Mouse (Mus musculus) thymus, postnatal 14 days (tissue): Measurements from ENCODE around the gene Fam186b.

Experiments
- DNase-seq: peaks from one replicate; pipeline ENCODE4 v3.0.0; 2021

Gene Fam186b

DNA sequence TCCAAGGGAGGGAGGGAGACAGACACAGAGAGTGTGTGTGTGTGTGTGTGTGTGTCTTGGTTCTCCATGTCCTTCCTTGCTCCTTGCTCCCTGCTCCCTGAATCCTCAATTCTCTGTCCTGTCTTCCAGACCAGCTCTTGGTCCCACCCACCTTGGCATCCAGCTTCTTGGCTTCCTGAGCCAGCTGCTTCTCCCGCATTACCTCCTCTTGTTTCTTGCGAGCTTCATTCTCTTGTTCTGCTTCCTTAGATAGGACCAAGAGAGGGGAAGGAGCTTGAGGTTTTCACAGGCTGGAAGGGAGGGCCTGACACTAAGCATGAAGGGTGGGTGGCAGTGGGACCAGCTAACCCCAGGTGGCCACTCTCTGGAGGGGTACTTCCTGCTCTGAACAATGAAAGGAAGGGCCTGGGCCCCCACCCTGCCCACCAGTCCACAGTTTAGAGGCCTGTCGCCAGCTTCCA is 23.8 kb upstream of the Fam186b start:
- no peak for DNase-seq

DNA sequence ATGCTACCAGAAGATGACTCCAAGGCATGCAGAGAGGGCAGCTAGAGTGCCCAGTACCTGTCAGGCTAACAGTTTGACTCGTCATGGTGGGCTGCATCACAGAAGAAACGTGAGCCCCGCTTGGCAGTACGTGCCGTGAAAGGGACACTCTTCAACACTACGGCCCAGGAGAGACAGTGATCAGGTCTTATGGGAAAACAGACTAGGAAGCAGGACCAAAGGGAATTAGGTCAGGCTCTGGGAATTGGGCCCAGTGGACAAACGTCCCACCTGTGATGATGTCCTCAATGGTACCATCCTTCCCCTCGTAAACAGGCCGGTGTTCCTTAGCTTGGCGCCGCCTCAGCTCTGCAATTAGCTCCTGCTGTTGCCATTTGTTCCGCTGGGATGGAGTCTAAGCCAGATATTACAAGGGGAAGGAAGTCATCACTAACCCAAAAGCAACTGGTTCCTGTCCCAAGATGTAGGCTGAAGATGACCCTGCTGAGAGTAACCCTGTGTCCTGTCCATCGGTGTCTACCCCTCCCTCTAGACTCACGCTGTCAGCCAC is 23.2 kb upstream of the Fam186b start:
- no peak for DNase-seq

DNA sequence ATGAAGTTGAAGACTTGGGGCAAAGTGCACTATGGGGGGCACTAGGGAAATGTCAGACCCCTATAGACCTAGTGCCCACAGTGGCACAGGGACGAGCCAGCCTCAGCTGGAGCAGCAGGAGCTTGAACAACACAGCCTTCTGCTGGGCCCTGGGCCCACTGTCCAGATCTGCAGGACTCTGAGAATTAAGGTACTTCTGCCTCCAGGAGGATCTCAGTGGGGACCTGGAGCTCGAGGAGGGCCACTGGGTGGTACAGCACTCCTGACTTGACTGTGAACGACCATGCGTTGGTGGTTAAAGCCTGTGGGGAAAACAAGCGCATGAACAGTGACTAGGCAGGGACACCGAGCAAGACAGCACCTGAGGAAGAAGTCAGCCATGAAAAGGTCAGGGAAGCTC is 22.4 kb upstream of the Fam186b start:
- no peak for DNase-seq

DNA sequence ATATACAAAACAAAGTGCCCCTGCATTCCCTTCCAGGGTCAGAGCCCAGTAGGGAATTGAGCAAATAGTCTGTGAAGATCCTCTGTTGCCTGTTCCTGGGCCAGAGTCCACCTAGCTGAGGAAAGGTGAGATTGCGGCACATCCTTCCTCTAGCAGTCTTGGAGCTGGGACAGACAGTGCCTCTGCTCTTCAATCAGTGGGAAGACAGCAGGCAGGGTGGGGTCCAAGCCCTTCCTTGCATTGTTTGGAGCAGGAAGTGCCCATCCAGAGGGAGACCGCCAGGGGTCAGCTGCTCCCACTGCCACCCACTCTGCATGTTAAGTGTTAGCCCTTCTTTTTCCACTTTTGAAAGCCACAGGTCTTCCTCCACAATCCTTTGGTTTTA is 21.6 kb upstream of the Fam186b start:
- no peak for DNase-seq

DNA sequence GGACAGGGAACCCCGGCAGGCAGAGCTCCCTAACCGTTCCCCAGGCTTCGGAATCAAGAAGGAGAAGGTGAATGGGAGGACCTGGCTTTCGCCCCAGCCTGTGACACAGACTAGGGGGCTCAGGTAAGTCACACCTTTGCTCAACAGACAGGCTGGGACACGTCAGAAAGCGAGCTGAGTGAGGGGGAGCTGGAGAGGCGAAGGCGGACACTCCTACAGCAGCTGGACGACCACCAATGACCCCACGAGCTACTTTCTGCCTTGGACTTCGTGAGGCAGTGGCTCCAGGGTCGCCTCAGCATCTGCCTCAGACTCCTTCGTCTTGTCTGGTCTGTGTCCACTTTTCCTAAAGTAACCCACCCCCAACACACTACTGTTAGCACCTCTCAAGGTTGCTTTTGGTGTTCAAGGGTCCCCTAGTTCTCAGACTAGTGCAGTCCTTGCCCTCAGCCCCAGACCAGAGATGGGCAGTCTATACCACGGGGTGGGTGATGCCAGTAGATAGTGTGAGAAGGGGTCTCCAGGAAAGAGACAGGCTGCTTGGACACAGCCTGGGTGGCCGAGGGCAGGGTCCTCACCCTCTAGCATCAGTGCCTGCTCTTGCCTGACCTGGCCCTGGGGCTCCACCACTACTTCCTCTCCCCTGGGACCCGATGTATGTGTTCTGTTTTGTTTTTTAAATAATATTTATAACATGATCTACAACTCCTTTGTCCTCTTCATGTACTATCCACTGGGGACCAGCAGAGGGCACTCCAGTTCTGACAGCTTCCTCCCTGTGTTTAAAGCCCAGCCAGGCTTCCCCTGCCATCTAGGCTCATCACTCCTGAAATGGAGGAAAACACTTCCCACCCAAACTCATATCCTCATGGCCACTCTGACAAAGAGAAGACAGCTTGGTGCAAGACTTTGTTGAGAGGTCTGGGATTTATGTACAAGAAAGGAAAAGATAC is 20.9 kb upstream of the Fam186b start:
- peak; percentile 81 for DNase-seq

DNA sequence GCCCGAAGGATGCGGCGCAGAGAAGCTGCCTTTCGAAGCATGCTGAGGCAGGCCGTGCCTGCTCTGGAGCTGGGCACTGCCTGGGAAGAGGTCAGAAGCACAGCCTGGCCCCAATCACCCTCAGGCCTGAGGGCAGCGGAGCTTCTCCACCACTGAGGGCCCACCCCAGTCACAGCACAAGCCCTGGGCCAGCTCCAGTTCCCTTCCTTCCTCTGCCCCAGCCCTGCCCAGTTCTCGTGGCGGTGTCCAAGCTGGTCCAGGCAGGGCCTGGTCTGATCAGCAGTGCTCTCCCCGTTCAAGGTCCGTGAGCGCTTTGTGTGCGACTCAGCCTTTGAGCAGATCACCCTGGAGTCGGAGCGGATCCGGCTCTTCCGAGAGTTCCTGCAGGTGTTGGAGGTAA is 19.2 kb upstream of the Fam186b start:
- DNase-seq, result no peak

DNA sequence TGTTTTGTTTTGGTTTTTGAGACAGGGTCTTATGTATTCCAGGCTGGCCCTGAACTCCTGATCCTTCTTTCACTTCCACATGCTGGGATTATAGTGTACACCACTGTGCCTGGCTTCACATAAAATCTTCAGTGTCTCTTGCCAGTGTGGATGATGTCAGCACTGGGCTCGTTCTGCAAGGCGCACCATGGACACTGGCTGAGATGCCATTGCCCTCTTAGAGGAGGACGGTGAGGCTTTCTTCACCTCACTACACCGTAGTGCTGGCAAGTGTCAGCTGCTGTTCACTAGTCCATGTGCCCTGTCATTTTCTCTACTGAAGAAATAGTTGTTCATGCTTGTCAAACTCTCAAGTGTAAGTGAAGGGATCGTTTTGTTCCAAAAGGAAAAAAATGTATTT is 14.9 kb upstream of the Fam186b start:
- DNase-seq, result no peak

DNA sequence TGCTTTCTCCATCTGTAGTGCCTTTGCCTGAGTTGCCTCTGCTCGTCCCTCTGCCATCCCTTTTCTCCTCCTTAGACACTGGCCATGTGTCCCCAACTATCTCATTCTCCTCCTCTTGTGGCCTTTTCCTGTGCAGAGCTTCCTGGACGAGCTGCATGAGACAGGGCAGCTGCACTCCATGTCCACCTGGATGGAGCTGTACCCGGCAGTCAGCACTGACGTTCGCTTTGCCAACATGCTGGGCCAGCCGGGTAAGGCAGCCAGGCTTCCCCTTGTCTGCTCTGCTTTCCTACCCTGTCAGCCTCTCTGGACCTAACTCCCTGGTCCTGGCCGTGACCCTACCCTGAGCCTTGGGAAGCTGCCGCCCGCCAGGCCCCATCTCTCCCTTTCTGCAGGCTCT is 13.9 kb upstream of the Fam186b start:
- DNase-seq, result no peak

DNA sequence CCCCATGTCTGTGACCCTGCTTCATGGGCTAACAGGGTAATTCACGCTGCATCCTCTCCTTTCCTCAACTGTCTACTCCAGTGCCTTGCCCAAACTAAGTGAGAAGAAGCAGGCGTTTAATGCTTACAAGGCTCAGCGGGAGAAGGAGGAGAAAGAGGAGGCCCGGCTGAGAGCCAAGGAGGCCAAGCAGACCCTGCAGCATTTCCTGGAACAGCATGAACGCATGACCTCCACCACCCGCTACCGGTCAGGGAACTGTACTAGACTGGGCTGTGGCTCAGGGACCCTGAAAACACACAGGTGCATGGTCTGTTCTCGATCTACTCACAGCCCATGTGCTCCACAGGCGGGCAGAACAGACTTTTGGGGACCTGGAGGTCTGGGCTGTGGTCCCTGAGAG is 11.8 kb upstream of the Fam186b start:
- no peak for DNase-seq

DNA sequence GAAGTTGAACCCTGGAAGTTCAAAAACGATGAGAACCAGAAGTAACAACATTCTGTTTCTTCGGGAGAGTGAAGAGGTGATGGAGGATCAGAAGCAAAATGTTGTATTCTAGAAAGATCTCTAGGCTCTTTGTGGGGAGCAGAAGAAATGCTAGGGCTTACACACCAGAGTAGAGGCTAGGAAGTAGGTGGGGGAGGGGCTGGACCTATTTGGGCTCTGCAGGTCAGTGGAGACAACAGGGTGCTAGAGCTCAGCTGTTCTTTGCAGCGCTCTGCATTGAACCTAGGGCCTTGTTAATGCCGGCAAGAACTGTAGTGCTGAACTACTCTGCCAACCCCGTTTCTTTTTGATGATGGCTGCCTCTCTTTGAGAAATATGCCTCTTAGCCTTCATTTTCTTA is 525 bp upstream of the Fam186b start:
- DNase-seq, result peak; percentile 17

DNA sequence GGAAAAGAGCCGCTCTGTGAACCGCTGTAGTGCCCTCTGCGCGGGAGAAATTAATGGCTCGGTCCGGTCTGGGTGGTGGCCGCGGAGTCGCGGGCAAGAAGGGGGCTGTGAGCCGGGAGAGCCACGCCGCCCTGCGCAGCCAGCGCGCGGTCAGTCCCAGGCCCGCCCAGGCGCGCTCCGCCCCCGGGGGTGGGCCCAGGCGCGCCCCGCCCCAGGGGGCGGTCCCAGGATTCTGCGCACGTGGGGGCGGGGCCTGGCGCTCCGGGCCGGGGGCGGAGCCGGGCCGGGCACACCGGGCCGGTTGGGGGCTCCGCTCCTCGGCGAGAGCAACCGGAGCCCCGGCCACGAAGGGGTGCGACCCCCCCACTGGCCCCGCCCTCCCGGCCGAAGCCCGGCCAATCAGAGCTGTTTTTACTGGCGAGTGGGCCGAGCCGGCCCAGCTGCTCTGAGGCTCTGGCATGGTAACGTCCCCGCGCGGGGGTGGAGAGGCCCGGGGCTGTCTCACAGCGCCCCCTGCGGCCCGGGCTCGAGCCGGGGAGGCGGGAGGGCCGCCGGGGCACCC is 794 bp downstream of the Fam186b start, which contains the start of gene Prpf40b:
Gene Prpf40b (plus strand): TSS at position 275 of the 562 bp plus-strand sequence.
- DNase-seq, result peak; percentile 90

DNA sequence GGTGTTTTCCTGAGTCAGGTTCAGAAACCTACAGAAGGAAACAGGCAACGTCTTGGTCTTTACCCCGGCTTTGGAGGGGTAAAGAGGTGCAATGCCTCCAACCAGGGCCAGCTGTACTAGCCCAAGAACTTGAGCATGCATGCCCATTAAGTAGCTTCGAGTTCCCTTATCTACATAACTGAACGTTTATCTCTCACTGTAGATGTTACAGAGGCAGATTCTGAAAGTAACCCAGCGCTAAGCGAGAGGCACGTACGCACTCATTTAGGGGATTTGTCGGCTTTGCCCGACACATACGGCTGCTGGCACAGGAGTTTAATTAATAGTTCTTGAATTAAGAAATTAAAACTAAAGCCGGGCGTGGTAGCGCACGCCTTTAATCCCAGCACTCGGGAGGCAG is 1.4 kb downstream of the Fam186b start:
- DNase-seq, result no peak

DNA sequence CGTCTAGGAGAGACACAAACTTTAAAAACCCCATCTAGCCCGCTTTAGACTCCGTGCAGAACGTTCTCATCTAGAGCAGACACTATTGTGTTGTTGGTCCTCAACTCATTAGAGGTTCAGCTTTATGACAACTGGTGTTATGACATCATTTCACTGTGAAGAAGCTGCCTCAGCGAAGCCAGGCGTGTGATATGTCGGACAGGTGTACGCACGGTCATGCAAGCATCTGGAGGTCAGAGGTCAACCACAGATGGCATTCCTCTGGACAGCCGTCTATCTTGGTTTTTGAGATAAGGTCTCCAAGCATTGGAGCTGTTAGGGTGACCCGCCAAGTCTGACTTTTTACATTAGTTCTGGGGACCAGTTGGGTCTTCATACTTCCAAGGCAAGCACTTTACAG is 5.1 kb downstream of the Fam186b start:
- no peak for DNase-seq

DNA sequence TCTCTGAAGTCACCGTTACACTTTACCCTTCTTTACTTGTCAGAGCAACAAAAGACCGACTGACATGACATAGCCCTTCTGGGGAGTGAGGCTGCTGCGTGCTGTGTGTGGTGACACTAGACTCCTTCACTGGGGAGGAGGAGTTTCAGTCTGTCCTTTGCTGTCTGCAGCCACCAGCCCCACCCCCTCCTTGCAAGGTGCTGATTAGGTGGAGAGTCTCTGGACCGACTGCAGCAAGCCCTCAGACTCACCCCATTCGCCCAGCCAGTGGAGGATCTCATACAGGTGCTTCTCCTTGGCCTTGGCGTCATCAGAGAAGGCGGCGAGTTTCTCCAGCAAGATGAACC is 10.5 kb downstream of the Fam186b start:
- DNase-seq, result no peak

DNA sequence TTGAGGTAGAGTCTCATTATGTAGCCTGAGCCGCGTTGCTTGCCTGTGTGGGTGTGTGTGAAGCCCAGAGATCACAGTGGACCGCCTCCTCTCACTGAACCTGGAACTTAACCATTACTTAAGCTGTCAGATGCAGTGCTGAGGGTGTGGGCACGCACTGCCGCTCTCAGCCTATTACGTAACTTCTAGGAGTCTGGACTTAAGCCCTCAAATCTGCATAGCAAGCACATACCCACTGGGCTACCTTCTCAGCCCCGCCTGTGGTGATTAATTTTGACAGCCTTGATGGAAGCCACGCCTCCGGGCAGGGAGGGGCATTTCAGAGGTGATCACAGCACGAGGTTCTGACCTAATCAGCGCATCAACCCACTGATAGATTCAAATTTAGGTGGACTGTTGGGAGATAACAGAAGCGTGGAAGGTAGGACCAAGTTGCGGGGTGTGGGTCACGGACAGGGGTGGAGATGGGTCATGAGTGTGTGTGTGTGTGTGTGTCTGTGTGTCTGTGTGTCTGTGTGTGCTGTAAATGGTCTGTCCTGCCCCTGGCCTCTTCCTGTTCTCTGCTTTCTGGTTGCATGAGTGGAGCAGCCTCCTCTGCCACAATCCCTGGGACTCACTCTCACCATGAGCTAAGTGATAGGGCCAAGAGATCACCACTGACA is 11.0 kb downstream of the Fam186b start:
- no peak for DNase-seq

DNA sequence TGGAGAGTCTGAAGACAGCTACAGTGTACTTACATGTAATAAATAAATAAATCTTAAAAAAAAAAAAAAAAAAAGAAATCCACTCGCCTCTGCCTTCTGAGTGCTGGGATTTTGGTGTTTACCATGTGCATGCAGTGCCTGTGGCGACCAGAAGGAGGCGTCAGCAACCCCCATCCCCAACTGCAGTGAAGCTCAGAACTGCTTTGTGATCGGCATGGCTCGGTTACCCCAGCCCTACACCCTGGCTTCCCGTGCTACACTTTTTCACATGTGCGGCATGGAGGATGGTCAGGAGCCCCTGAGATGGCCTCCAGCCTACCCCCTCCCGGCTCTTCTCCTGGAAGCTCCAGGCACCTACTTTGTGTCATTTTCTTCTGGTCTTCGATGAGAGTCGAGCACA is 12.2 kb downstream of the Fam186b start:
- DNase-seq, result peak; percentile 27

DNA sequence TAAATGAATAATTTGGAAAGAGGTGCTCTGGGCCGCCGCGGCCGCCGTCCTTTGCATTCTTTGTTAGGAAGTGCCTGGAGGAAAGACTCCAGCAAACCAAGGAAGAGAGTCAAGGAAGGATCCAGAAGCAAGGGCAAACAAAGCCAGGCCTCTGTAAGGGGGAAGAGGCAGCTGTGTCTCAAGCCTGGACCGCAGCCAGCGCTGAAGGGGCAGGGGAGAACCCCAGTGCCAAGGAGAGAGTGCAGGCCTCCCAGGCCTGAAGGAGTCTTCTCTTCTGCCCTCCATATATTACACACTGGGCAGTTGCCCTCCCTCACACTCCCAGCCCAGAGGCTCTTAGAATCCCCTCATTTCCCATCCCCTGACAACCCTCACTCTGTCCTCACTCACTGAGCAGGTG is 17.4 kb downstream of the Fam186b start:
- DNase-seq, result no peak

DNA sequence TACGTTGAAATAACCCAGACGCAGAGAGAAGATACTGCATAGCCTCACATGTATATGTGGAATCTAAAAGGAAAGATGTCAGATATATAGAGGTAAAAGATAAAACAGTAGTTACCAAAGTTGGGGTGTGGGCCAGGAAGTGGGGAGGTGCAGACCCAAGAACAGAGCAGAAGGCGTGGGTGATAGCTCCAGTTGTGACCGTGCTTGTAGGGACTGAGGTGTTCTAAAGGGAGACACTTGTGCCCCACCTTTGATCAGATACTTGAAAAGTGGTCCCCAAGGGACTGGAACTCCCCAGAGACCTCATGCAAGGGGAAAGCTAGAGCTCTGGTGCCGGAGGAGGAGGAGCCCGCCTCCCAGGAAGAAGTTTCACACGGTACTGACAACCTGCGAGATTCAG is 19.6 kb downstream of the Fam186b start:
- peak; percentile 39 for DNase-seq

DNA sequence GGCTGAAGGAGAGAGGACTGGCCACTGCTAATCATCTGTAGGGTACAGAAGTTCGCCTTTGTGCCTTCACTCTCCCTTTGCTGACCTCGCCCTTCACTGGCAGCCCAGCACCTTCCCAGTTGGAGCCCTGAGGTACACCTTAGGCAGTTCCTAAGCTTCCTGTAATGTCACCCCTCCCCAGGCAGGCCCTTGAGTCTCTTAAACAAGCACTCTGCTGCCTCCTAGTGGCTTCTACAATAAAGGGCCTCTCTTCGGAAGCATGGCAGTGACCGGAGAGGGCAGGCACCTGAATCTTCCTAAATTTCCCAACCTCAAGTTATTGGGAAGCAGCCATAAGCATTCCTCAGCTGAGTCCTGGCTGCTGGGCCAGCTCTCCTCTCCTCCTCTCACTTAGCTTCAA is 30.0 kb downstream of the Fam186b start:
- peak; percentile 85 for DNase-seq

DNA sequence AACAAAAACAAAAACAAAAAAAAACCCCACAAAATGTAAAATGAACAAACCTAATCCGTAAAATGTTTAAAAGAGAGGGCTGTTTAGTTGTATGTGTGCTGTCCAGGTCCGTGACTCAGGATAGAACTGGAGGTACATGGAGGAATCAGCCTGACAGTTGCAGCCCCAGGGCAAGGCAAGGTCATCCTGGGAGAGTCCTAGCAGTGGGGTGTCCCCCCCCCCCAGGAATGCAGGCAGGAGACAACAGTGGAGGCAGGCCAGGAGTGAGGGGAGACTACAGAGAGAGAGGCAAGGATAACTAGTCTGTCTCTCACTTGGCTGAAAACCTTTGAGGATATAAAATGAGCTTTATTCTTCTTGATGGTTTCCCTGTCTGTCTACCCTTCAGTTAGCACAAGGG is 31.3 kb downstream of the Fam186b start:
- DNase-seq, result no peak

DNA sequence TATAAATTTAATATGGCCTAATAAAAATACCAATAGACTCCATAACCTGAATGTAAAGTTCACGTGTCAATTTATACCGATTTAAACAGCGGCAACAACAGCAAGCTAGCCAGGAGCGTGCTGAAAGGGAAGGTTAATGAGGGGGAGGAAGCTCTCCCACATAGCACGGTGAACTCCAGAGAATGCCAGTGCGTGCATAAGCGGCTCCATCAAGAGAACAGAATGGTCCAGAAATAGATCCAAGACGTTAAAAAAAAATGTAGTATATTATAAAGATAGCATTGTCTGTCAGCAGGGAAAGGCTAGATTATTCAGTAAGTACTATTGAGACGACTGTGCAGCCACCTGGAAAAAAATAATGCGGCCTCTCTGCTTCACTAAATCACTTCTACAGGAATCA is 33.0 kb downstream of the Fam186b start:
- DNase-seq, result no peak

DNA sequence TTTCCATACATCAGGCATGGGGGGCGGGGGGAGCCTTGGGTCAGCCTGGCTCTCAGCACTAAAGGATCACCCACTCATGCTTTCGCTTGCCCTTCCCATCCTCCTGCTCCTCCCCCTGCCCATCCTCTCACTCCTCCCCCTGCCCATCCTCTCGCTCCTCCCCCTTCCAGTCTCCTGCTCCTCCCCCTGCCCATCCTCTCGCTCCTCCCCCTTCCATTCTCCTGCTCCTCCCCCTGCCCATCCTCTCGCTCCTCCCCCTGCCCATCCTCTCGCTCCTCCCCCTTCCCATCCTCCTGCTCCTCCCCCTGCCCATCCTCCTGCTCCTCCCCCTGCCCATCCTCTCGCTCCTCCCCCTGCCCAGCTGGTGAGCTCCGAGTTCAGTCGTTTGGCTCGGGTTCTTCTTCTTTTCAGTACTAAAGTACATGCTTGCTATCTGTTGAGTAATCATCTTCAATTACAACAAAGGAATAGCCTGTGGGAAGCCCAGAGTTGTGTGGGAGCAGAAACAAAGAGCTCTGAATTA is 35.9 kb downstream of the Fam186b start:
- peak; percentile 67 for DNase-seq

DNA sequence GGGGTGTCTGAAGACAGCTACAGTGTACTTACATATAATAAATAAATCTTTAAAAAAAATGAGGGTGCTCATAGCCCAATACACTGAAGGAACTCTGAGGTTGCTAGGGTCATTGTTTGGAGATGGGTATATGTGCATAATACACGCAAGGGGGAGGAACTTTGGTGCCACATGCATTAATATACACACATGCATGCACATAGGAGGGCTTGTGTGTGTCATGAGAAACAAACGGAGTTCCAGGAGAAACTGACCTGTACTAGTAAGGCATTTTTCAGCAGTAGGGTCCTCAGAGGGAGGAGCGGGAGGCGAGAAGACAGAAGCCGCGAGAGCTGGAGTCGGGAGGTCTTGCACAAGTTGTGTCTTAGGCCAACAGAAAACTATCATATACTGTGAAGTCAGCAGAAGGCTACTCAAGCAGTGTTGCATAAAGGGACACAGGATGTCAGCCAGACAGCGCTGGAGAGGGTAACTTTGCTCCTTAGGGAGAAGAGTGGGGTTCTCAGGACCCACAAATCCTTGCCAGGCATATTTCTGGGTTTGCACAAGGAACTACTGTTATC is 36.4 kb downstream of the Fam186b start:
- DNase-seq, result no peak
